Mouse (Mus musculus): ENCODE measurements around the gene Grb10. TPM values are rescaled to one million over a fixed set of nuclear protein-coding genes. Genes with fewer than 3 reads are reported as not detected.

Grb10 gene
- total RNA-seq, 2 experiments from 2014 or later, result 185 to 186 TPM

GRCm38 (mm10) chr11:11944814-11945213, 93.7 kb downstream of the Grb10 start:
- no peak for DNase-seq

- DNase-seq, result no peak
These were observed 94.5 kb downstream of the Grb10 start for GRCm38 (mm10) chr11:11944082-11944349.

- DNase-seq, result no peak
These were observed 95.0 kb downstream of the Grb10 start for GRCm38 (mm10) chr11:11943240-11944081.

- no peak for DNase-seq
These were observed 95.9 kb downstream of the Grb10 start for GRCm38 (mm10) chr11:11942320-11943217.

- no peak for DNase-seq
These were observed 97.4 kb downstream of the Grb10 start for GRCm38 (mm10) chr11:11940833-11941681.

- DNase-seq, result no peak
These were observed 98.9 kb downstream of the Grb10 start for GRCm38 (mm10) chr11:11939611-11940010.

- no peak for DNase-seq
These were observed 99.9 kb downstream of the Grb10 start for GRCm38 (mm10) chr11:11938591-11938990.

- no peak for DNase-seq
These were observed 101.0 kb downstream of the Grb10 start for GRCm38 (mm10) chr11:11937340-11938030.

- DNase-seq, result no peak
These were observed 103.7 kb downstream of the Grb10 start for GRCm38 (mm10) chr11:11934808-11935207.

GRCm38 (mm10) chr11:11932102-11932789, 106.2 kb downstream of the Grb10 start:
- no peak for DNase-seq

GRCm38 (mm10) chr11:11931688-11932087, 106.8 kb downstream of the Grb10 start:
- DNase-seq, result no peak

- DNase-seq, result no peak
These were observed 108.0 kb downstream of the Grb10 start for GRCm38 (mm10) chr11:11930527-11930926.

- DNase-seq, result no peak
These were observed 109.4 kb downstream of the Grb10 start for GRCm38 (mm10) chr11:11929059-11929458.

GRCm38 (mm10) chr11:11928586-11928985, 109.9 kb downstream of the Grb10 start:
- DNase-seq, result no peak

- DNase-seq, result no peak
These were observed 114.6 kb downstream of the Grb10 start for GRCm38 (mm10) chr11:11923900-11924299.

- DNase-seq, result no peak
These were observed 115.1 kb downstream of the Grb10 start for GRCm38 (mm10) chr11:11923345-11923744.

GRCm38 (mm10) chr11:11922106-11922505, 116.4 kb downstream of the Grb10 start:
- DNase-seq, result no peak

- no peak for DNase-seq
These were observed 130.6 kb downstream of the Grb10 start for GRCm38 (mm10) chr11:11907703-11908413.

- DNase-seq, result no peak
These were observed 133.0 kb downstream of the Grb10 start for GRCm38 (mm10) chr11:11905518-11905917.

- DNase-seq, result no peak
These were observed 133.5 kb downstream of the Grb10 start for GRCm38 (mm10) chr11:11904995-11905394.

Measured in adrenal gland, postnatal 10 days (tissue).